Mouse (Mus musculus) CD8-positive naive resting alpha-beta T cell, adult 57 days (primary cell): Measurements from ENCODE around the gene Akap17b. TPM values are rescaled to one million over a fixed set of nuclear protein-coding genes. Genes with fewer than 3 reads are reported as not detected.

ENCODE experiments used
- total RNA-seq: library from RNA; stranded (reverse); gene quantifications from one replicate; pipeline ENCODE4 v1.2.4, GENCODE M21; 2023

The Akap17b gene
- total RNA-seq, result 2.2 TPM

DNA sequence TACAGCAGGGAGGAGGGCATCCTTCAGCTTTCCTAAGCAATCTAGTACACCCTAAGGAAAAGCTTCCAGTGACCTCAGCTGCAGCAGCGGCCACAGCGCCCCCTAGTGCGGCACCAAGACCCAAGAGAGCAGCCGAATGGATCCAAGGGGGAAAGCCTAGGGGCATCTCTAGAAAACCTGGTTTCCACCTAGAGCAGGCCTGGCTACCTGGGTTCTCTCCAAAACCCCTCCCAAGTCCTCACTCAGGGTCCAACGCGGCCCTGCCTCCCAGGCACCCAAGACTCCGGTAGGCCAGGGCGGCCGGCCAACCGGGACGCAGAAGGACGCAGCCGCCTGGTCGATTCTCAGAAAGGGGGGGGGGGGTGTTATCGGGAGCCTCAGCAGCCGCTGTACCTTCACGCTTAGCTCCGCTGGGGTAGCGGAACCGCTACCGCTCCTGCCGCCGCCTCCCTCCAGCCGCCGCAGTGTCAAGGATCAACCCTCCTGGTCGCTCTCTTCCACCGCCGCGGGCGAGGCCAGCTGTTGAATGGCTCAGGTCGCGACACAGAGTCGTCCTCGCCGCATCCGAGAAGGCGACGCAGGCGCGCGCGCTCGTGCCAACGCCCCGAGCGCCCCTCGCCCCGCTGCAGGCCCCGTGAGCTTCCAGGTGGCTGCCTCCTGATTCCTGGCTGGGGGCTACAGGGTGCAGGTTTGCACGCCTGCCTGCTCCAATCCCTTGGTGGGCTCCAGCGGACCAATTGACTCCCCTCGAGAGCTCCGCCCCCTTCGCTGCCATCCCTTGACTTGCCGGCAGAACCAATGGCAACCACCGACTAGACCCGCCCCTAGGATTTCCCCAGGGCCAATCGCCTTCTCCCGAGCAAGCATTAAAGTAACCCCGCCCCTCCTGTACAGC is at the start of gene Akap17b:
Akap17b (minus strand) TSS at position 739 of the 895 bp plus-strand sequence.

DNA sequence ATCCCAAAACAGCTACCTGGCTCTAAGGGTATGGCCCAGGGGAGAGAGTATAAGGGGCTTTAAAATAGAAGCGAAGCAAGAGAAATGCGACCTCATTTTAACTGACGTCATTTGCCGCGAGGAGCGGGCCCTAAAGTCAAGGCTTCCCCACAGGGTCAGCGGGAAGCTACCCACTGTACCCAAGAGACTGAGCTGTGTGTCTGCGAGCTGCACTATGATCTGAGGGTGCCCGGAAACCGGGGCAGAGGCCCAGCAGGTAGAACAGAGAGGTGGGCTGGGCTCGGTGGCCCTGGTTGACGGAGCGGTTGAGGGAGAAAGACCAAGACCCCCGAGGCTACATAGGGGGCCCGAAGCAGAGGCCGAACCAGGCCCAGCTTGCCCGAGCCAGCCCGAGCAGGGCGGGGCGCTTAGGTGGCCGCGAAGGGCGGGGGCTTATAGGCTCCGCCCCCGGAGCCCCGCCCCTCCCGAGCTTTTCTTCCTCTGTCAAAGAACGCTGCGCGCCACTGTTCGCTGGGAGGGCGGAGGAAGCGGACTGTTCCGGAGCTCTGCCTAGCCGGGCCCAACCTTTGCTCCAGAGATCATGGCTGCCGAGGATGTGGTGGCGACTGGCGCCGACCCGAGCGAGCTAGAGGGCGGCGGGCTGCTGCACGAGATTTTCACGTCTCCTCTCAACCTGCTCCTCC is 47.3 kb downstream of the Akap17b start, which contains the start of gene Pgrmc1:
Pgrmc1 (plus strand) TSS at position 500 of the 683 bp plus-strand sequence.

Other genes starting within 250 kb of the Akap17b start
- gene Gm6268, start 244.1 kb downstream of the Akap17b start, total RNA-seq, result not detected
- not detected for gene Gm14569, start 153.6 kb downstream of the Akap17b start, total RNA-seq
- gene Pgrmc1, start 47.2 kb downstream of the Akap17b start, total RNA-seq, result 35.9 TPM
- gene Slc25a43, start 98.3 kb upstream of the Akap17b start, total RNA-seq, result 0.80 TPM
- gene Slc25a5, start 150.3 kb upstream of the Akap17b start, total RNA-seq, result 294 TPM
- 65.0 TPM for gene Ube2a, start 228.5 kb upstream of the Akap17b start, total RNA-seq
- 28.0 TPM for gene C330007P06Rik, start 228.7 kb upstream of the Akap17b start, total RNA-seq